Mouse (Mus musculus): ENCODE measurements around the gene Tcf12.

Gene Tcf12

GRCm38 (mm10) chr9:72111622-72112550 is at the start of gene Tcf12:
TSS of gene Tcf12 (minus strand) at chr9:72111871.
- DNase-seq (ENCODE audit: low read depth): peak; percentile 92

DNA sequence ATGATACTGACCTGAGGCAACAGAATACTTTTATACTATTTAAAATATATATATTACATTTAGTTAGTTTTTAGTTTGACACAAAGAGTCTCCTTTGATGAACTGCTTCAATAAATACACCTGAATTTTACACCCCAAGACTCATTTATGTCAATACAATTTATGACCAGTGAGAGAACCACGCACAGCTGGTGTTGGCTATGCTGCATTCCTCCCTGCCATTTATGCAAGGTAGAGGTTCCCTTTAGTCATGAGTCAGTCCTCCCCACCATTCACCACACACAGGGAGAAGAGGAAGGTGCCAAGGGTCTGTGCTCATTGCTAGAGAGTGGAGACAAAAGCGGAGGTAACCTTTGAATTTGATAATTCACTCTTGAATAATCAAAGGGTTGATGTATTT is 46.7 kb upstream of the Tcf12 start:
- no peak for DNase-seq (ENCODE audit: low read depth)

DNA sequence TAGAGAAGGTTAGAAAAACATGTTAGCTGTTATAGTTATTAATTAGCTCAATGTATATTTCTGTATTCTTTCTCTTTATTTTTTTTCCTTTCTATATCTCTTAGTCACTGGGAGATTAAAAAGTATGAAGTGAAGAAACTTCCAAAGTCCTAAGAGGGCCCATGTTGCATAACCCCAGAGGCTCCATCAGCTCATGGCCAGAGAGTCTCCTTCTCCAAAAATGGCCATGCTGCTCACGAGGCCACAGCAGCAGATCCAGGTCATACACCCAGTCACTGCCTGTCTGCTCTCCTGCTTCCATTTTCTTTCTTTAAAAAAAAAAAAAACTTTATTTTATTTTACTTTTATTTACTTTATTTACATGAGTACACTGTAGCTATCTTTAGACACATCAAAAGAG is 45.4 kb upstream of the Tcf12 start:
- no peak for DNase-seq (ENCODE audit: low read depth)

DNA sequence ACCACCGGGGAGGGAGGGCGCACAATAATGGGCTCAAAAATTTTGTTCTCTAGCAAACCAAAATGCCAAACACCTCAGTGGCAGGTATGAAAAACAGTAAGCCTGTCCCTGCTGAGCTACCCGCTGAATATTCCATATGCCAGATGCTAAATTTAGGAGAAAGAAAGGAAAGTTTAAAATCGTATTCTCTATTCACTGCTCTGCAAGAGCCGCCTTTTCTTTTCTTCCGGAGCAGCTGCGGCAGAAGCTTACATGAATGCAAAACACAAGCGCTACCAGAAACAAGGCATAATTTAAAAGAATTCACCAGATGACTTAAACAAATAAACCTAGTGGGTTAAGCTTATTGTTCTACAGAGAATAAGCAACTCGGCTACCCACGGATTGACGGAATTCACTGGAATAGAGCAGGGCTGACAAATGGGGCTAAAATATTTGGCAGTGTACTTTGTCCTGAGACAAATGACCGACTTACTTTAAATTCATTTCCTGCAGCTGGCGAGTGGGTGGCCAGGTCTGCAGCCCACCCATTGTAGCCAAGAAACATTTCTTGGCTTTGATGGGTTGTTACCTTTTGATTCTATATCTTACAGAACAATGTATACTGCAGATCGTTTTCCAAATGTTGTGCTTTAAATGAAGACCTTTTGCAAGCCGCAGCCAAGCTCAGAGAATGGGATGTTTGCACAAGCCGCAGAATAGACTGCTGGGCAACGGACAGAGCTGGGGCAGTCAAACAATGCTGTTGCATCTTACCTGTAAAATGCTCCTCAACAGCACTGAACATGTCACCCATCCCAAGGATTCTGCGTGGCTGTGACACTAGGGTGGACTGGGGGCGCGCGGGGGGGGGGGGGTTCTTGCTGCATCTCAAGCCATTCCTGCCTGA is 43.8 kb upstream of the Tcf12 start:
- no peak for DNase-seq (ENCODE audit: low read depth)

GRCm38 (mm10) chr9:72144148-72144547 is 32.5 kb upstream of the Tcf12 start:
- no peak for DNase-seq (ENCODE audit: low read depth)

DNA sequence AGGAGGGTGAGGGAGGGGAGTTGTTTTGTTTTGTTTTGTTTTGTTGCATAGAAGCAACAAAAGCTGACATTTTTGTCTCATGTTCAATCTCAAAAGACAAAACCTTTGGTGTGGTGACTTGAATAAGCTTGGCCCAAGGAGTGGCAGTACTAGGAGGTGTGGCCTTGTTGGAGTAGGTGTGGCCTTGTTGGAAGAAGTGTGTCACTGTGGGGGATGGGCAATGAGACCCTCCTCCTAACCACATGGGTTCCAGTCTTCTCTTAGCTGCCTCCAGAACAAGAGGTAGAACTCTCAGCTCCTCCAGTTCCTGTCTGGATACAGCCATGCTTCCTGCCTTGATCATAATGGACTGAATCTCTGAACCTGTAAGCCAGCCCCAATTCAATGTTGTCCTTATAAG is 26.2 kb upstream of the Tcf12 start:
- no peak for DNase-seq (ENCODE audit: low read depth)

GRCm38 (mm10) chr9:72133772-72134245 is 22.1 kb upstream of the Tcf12 start:
- no peak for DNase-seq (ENCODE audit: low read depth)

DNA sequence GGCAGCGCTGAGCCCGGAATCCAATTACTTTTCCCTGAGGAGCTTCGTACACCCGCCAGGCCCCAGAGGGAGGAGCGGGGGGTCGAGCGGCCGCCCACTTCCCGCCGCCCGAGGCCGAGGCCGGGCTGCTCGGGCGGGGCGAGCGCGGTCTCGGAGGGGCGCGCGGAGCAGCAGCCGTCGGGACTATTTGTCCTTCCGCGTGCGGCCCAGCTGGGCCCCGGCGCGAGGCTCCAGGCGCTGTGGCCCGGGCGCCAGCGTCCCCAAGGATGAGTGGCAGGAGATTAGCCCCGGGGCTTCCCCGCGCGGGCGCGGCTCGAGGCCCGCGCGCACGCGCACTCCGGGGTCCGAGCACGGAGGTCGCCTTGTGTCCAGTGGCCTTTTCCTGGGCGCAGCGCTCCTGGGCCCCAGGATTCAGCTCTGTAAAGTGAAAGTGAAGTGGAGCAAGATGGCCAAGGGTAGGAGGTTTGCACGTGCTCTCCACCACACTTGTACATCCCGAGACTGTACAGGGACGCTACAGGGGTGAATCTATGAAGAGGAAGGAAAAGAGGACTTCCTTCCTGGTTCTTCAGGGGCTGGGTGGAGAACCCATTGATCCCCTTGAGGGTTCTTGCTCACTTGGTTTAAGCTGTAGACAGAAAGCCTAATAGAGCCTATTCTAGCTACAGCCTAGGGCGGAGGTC is 21.6 kb upstream of the Tcf12 start:
- peak; percentile 90 for DNase-seq (ENCODE audit: low read depth)

DNA sequence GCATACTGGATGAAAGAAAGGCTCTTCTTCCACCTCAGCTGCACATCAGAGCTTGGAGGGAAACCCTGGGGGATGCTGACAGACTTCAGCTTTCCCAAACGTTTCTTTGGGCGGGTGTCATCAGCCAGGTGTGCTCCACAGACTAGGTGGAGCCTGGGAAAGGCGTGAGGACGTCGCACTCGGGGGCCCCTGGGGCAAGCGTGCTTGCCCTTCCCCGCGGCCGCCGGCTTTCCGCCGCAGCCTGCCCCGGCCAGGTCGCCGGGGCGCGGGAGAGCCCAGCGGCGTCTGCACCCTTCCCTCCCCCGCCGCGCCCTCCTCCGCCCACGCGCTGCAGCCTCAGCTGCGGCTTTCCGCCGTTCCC is 21.0 kb upstream of the Tcf12 start:
- no peak for DNase-seq (ENCODE audit: low read depth)

DNA sequence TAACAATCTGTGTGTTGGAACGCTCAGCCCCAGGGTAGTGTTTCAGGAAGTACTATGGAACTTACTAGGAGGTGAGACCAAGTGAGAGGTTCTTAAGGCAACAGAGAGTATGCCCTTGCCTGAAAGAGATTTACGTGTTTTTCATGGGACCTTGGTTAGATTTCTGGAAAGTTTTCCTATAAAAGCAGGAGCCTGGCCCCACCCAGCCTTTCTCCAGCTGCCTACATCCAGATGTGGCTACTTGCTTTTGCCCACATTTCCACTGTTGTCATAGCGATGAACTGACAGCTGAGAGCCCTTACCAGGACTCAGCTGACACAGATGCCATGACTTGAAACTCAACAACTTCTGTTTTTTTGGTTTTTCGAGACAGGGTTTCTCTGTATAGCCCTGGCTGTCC is 18.2 kb upstream of the Tcf12 start:
- no peak for DNase-seq (ENCODE audit: low read depth)

- no peak for DNase-seq (ENCODE audit: low read depth)
Measured at GRCm38 (mm10) chr9:72125442-72125841, 13.8 kb upstream of the Tcf12 start.

DNA sequence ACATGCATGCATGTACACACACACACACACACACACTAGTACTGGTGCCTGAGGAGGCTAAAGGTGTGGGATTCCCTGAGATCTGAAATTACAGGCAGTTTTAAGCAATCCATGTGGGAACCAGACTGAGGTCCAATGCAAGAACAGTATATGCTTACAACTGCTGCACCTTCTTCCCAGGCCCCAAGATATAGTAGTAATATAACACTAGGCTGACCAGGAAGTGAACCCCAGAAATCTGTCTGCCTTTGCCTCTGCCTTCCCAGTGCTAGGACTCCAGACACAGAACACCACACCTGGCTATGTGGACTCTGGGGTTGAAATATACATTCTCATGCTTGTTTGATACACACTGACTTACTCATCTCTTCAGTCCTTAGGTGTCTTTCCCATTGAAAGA is 6.8 kb upstream of the Tcf12 start:
- DNase-seq (ENCODE audit: low read depth): no peak

GRCm38 (mm10) chr9:72111004-72111621 is 558 bp downstream of the Tcf12 start:
- peak; percentile 81 for DNase-seq (ENCODE audit: low read depth)

- no peak for DNase-seq (ENCODE audit: low read depth)
Measured at GRCm38 (mm10) chr9:72110627-72111003, 1.1 kb downstream of the Tcf12 start.

- DNase-seq (ENCODE audit: low read depth): no peak
Measured at GRCm38 (mm10) chr9:72103471-72103870, 8.2 kb downstream of the Tcf12 start.

GRCm38 (mm10) chr9:72099945-72100685 is 11.6 kb downstream of the Tcf12 start:
- DNase-seq (ENCODE audit: low read depth): peak; percentile 39

- peak; percentile 48 for DNase-seq (ENCODE audit: low read depth)
Measured at GRCm38 (mm10) chr9:72098056-72098455, 13.6 kb downstream of the Tcf12 start.

- DNase-seq (ENCODE audit: low read depth): peak; percentile 61
Measured at GRCm38 (mm10) chr9:72097083-72097482, 14.6 kb downstream of the Tcf12 start.

DNA sequence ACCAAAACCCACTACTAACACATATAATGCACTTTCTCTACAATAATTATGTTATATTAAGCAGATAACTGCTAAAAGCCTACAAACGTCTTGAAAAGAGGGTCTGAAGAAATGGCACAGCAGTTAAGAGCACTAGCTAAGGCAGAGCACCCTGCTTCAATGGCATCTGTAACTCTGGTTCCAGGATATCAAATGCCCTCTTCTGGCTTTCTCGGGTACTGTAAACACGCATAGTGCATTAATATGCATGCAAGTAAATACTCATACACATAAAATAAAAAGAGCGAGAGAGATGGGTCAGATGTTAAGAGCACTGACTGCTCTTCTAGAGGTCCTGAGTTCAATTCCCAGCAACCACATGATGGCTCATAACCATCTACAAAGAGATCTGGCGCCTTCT is 17.0 kb downstream of the Tcf12 start:
- peak; percentile 56 for DNase-seq (ENCODE audit: low read depth)

GRCm38 (mm10) chr9:72092191-72092590 is 19.5 kb downstream of the Tcf12 start:
- DNase-seq (ENCODE audit: low read depth): peak; percentile 37
